Mouse (Mus musculus) large intestine, adult 2 months (tissue): ENCODE data around the gene Tle4. TPM values are rescaled to one million over a fixed set of nuclear protein-coding genes. Genes with fewer than 3 reads are reported as not detected.

ENCODE experiments used
- DNase-seq: peaks from one replicate; pipeline ENCODE4 v3.0.0-alpha.2; 2012; ENCODE audit warnings: low read depth, low spot score
- WGBS: fragments of 180-500 bp; shearing (Covaris S2); methylation state at CpG from one replicate; pipeline ENCODE4 v1.1.7; 2018; 5-methylcytosine and 5-hydroxymethylcytosine counted together
- polyA plus RNA-seq: library from polyadenylated mRNA; depleted of rRNA; stranded (reverse); fragments of >200 nt; gene quantifications from 2 replicates; pipeline ENCODE4 v1.2.3, GENCODE M21; 2012

The Tle4 gene
- polyA plus RNA-seq, 1 experiment: 17.4 TPM

DNA sequence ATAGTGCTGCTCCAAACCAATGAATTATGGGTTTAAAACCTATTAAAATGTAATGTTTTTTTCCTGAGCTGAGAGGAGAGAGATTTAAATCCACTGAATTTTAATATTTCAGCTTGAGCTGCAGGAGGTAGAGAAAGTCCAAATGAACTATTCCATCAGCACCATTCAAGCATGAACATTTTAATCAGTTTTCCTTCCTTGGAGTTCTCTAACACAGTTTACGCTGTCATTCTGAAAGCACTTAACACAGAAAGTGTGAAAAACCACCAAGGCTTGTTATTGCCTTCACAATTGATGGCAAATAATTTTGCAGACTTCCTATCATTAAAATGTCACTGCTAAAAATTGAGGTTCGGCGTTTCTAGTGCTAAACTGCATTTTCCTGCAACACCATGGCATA is 57.2 kb downstream of the Tle4 start:
- WGBS: 92% methylated on average over 3 of the region's 3 CpGs
- no peak for DNase-seq

DNA sequence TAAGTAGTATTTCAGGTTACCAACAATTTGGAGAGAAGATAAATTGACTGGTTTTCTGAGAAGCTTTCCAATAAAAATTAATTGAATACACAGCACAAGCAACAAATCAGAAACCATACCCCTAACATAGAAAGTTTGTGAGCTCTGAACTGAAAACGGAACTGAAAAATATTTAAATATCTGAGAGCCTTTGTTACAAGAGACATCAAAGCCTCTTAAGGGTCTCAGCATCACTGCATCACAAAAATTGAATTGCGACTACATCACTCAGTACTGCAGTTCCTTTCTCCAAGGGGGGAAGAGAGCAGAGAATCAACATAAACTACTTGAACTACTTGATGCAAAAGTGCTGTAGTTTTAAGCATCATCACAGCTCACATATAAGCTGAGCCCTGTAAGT is 61.2 kb downstream of the Tle4 start:
- 90% methylated on average over 2 of the region's 2 CpGs for WGBS
- DNase-seq: no peak

DNA sequence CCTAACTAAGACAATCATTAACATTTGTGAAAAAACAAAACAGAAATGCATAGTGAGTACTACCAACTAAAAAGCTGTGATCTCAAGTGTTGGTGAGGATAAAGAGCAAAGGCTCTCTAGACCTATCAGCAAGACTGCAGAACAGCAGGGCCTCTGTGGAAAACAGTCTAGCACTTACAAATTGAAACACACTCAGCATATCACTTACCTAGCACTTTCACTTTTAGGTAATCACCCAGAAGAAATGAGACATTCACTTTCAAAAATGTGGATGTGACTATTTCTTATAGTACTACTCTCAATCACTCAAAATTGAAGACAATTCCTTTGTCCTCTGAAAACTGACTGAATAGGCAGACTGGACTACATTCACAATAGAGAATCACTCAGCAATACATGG is 63.4 kb downstream of the Tle4 start:
- no peak for DNase-seq

DNA sequence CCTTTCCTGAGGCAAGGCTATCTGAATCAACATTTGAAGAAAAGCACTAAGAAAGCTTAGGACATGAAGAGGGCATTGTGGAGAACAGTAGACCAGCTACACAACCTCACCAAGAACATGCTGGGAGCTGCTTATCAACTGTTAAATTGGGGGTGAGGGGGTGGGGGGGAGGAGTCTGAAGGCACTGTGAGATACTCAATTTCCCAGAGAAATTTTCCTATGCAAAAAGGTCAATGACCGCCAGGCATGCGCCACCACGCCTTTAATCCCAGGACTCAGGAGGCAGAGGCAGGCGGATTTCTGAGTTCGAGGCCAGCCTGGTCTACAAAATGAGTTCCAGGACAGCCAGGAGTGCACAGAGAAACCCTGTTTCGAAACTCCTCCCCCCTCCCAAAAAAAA is 65.0 kb downstream of the Tle4 start:
- WGBS: 94% methylated on average over 6 of the region's 6 CpGs
- no peak for DNase-seq

DNA sequence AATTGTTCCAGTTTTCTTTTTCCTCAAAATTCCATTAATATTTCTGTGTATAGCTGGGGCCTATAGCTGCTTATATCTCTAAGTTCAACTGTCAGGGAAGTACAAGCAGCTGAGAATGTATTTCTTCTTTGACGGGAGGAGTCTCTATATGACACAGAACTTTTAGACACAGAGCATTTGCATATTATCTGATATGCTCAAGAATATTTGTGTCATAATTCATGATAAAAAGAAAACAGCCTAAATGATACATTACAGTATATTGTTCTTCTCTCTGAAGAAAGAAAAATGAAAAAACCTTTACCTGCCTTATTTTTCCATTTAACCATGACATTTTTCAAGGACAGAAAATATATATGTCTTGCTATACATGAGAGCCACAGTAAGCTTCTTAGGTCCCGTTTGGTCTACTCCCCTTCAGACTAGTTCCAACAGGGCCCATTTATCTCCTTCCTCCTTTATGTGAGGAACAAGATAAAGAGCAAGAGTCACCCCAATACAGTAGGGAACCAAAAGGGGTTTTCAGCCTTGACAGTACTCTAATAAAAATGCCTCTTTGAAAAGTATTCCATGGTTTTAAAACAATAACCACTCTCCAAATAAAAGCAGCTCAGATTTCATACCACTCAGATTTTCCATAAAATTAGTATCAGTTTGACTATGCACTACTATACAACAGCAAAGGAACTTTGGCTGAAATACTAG is 77.6 kb downstream of the Tle4 start:
- WGBS: 79% methylated on average over 2 of the region's 2 CpGs
- no peak for DNase-seq

DNA sequence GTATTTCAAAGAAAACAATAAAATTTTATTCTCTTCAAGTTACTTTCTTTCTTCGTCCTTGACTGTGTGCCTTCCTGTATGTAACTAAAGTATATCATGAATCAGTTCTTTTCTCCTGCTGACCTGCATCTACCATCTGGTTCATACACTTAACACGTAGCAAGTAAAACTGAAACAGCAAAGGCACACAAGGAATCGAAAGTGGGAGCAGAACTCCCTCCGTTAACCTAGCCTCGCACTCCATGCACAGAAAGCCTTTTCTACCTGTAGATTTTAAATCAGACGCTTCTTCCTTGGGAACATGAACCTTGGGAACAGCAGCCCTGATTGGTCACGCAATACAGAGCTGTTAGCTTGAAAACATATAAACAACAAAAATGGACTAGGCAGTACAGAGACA is 78.7 kb downstream of the Tle4 start:
- 93% methylated on average over 7 of the region's 7 CpGs for WGBS
- no peak for DNase-seq

DNA sequence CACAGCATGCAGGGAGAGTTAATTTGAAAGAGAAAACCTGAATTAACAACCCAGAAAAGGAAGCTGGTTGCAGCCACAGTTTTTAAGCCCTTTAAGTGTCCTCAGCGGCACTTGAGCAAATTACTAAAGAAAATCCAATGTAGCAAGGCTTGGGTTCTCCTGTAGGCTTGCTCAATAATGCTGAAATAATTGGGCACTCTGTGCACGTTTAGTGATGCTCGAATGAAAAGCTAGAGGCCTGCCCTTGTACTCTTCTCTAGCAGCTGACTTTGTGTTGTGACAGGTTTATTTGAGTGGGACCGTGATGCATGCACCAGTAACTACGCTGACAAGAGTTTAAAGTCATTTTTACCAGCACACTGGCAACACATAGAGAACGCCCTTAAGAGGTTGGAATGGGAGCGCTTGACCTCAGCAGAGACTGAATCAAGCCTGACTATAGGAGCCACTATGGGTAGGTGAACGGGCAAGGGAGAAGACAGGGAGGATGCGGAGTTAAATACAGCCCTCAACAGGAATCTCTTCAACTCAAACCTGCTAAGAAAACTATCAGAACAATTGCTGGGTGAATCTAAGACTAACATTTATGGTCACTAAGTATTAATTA is 79.3 kb downstream of the Tle4 start:
- 86% methylated on average over 9 of the region's 9 CpGs for WGBS
- no peak for DNase-seq

DNA sequence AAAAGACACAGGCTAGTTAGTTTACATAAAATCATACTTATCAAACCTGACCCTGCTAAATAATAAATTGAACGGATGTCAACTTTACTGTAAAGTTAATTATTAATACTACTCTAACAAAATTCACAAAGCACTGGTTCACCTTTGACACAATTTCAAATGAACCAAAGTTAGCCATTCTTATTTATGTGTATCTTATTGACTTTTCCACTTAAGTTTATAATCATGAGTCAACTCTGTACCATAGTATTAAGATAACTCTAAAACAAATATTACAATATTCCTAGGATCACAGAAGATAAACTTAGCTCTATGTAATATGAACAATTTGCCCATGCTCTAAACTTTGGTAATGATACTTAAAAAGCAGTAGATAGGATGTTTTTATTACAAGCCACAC is 81.4 kb downstream of the Tle4 start:
- 44% methylated on average over 1 of the region's 1 CpGs for WGBS
- no peak for DNase-seq

DNA sequence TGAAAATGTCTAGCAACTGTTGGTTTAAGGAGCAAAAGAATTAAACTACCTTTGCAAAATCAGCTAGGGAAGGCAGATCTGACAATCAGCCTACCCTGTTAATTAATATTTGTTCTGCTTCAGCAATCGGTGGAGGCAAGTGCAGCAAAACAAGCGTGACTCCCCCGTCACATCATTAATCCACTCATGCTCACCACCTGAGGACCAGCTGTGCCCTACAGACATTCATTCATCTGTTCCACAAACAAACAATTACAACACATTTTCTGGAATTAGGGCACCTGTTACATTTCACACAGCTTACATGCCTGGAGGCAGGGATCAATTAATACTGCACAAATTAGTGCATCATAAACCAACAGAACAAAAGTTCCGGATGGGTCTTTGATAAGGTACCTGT is 89.0 kb downstream of the Tle4 start:
- WGBS: 86% methylated on average over 4 of the region's 4 CpGs

DNA sequence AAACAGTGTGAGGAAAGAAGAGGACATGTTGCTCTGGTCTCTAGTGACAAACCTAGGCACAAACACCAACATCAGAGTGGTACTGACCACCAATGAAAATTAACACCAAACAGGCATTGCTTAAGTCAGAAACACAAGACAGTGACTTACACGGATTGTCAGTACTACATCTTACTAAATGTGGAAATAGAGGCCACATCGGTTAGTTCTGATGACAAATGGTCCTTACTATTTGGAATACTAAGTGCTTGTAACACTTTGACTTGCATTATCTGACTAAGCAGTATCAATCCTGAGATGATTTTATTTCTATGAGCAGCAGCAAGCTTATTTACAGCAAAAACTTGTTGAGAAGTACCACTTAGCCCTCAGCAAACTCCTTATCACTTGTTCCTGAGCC is 89.9 kb downstream of the Tle4 start:
- no peak for DNase-seq
- 74% methylated on average over 2 of the region's 2 CpGs for WGBS

More for the DNA sequence above, 89.0 kb downstream of the Tle4 start:
- no peak for DNase-seq

DNA sequence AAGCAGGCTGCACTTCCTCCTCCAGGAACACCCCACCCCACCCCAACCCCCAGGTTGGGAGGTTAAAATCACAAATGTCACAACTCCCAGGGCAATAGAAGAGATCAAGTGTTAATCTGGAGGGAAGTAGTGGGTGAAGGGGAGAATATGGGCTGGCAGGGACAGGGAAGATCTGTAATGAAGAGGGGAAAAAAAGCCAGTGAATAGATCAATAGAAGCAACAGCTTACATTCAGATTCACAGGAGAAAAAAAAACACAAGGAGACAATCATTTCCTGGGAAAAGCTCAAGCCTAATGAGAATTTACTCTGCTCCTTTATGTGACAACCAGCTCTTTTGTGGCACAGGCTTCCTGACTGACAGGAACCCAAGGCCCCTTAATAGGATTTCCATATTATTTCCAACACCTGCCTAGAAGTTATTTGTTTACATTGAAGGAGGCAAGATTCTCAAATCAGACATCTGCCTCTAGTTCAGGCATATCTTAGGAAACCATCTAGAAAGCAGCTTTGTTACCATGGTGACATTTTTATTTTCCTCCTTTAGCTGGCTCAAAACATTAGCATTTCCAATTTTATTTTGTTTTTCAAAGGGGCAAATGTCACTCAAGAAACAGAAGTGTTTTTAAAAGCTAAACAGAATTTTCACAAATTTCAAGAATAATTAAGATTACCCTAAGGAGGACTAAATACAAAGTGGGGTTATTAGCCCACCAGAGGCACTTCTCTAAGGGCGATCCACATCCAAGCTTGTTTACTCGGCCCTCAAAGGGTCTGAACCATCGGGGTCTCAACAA is 90.8 kb downstream of the Tle4 start:
- 79% methylated on average over 3 of the region's 3 CpGs for WGBS
- no peak for DNase-seq

DNA sequence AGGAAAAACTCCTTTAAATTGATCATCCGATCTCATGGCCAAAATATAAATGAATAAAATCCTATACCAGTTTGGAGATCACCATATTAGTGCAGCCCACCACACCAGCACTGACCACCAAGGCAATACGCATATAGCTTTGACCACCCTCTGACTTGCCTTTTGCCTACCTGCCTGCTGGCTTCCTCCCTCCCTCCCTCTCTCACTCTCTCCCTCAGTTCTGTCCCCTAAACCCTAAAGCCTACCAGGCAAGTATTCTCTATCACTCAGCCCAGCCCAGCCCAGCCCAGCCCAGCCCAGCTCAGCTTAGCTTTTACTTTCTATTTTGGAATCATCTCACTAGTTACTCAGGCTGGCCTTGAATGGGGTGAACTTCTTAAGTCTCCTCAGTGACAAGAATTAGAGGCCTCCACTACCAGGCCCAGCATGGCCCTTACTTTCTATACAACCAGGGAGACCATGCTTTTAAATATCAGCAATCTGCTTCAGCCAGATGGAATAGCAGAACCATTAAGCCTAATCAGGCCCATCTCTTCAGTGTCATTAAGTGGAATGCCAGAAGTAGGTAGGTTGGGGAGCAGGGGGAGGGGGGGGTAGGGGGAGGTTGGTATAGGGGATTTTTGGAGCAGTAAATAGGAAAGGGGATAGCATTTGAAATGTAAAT is 91.8 kb downstream of the Tle4 start:
- WGBS: 95% methylated on average over 2 of the region's 2 CpGs
- no peak for DNase-seq

DNA sequence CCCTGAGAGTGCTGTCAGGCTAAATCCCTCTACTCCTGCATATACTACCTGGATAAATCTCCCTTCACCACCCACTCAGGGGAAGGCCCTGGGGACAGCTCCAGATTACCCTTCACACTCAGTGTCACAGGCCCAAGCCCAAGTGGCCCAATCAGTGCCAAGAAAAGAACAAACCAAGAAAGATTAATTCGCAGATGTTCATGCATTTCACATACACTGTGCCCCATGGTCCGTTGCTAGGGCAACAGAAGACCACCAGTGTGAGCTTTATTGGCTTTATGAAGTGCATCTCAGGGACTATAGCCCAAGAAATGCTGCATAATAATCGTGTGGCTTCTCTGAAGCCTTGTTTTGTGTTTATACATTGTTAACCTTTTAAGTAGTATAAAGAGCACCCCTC is 92.5 kb downstream of the Tle4 start:
- no peak for DNase-seq
- WGBS: 75% methylated on average over 3 of the region's 3 CpGs

DNA sequence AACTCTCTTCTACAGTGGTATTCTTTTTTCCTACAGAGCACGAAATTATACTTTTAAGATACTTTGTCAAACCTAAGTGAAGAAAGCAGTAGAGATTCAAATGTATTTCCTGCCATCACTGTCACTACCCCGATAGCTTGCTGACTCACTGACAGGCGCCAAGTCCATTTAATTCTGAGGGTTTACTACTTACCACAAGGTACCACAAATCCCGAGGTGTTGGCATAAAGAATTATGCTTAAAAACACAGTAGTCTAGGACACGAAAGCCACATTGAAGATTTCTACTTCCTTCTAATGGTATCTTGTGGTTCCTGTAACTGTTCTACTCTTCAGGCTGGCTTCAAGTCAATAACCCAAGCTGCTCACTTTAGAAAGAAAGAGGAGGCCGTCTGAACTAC is 94.0 kb downstream of the Tle4 start:
- 83% methylated on average over 6 of the region's 6 CpGs for WGBS
- DNase-seq: no peak

DNA sequence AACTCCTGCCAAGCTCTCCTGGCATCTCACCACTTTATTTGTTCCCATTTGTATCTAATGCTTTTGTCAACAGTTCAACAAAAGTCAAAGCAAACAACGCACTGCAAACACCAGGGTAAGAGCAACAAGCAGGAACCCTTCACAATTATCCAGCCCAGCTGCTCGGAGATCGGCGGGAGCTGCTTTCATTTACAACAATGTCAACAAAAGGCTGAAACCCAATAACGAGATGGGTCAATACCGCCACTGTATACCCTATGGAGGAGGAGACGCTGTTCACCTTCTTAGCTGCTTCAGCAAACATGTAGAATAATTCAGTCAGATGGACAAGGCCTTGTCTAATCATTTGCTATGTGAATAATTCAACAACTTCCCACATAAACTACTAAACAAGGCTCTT is 95.6 kb downstream of the Tle4 start:
- no peak for DNase-seq

DNA sequence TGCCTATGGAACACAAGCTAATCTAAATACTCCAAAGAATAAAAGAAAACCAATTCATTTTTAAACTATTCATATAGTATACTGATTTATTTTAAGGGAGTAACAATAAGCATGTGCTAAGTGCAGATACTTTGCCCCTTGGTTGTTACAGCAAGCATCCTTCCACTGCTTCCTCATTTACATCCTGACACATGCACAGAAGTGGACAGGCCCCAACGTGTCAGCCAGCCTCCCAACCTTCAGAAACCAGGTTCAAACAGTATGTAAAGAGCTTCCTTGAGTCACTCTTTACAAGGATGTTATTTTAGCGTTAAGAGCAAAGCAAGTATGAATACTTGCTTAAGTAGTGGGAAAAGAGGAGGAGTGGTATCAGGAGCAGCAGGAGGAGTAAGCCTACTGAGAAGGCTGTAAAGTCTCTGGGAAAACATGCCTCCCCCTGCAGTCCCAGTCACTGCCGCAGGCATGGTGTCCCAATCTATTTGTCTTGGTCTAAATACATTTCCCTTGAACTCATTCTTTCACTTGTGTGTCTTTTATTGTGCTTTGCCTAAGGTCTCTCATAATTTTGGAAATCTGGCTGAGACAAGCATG is 97.9 kb downstream of the Tle4 start:
- no peak for DNase-seq
- 38% methylated on average over 3 of the region's 3 CpGs for WGBS

More for the DNA sequence above, 95.6 kb downstream of the Tle4 start:
- 22% methylated on average over 7 of the region's 7 CpGs for WGBS

DNA sequence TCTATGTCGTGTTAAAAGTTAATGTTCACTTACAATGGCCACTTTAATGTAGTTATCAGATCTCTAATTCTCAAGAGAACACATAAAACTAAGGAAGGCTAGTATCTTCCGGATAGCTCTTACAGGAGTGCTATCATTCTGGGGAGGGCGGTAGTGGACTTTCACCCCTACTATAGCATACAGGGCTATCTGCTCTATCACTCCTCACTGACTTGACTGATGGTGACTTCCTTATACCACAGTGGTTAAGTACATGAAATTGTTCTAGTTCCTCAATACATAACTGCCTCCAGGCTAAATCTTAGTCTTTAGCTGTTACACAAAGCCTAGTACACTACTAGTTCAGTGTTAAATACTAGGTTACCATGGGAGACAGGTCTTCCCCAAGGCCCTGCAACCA is 104.8 kb downstream of the Tle4 start:
- WGBS: 38% methylated on average over 3 of the region's 3 CpGs
- peak; percentile 48 for DNase-seq

DNA sequence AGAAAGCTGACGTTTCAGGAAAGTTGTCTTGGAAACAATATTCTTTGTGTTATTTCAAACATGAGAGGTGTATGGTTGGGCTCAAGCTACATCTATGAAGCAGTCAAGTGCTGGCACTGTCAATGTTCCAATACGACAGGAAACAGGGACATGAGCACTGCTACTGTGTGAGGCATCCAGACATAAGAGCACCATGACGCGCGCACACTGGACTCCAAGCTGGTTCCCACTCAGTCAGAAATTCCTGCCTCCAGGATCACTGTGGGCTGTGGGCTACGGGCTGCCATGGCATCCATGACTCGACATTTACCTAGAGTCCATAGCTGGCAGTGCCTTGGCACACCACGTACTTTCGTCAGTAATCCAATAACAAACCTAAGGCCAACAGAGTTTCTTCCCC is 110.7 kb downstream of the Tle4 start:
- no peak for DNase-seq
- 86% methylated on average over 9 of the region's 9 CpGs for WGBS

DNA sequence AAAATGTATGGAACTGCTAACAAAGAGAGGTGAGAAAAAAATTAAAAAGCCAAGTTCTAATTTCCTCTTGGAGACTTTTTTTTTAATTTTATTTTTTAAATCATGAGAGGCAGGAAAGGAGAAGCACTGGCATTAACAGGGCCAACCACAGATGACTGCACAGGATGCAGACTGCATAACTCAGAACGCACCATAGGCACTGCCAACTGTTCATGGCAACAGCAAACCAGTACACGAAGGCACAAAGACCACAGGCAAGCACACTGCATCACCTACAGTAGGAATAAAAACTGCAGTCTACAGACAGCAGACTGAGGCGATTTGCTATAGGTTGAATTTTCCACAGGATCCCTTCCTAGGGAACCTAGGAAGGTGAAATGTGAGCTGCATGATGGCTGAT is 112.7 kb downstream of the Tle4 start:
- no peak for DNase-seq
- WGBS: 82% methylated on average over 3 of the region's 3 CpGs

DNA sequence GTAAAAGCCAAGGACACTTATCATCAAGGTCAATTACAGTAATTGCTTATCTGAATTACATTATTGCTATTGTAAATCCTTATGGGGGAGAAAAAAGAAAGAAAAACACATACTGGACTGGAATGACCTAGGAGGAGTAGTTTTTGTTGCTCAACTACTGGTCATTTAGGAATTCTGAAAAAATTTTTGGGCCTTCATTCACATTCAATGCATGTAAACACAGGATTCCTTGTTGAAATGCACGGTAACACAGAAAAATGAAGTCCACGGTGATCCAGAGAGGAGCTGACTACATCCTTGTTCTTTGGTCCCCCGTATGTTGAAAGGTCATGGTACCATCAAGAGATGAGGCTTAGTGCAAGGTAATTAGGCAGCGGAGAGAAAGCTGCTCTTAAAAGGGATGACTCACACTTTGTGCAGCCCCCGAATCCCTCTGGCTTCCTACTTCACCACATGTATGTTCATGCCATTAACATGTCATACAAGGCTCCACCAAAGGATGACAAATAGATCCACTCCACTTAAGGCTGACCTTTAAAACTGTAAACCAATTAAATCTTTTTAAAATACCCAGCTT is 115.2 kb downstream of the Tle4 start:
- WGBS: 48% methylated on average over 5 of the region's 5 CpGs

More for the DNA sequence above, 115.2 kb downstream of the Tle4 start:
- DNase-seq: no peak
